Mouse (Mus musculus) cortical plate, adult 2 months (tissue): ENCODE measurements around the gene Fgfr2.

Source experiments
- CTCF ChIP-seq: fragments of 200-500 bp; IDR thresholded peaks from 2 replicates; pipeline ENCODE4 v1.5.1; 2011; ENCODE audit warnings: mild to moderate bottlenecking, control low read depth, low read length; ENCODE audit not compliant: insufficient read depth; ENCODE audit errors: extremely low read depth
- POLR2A ChIP-seq: fragments of 200-500 bp; IDR thresholded peaks from 2 replicates; pipeline ENCODE4 v1.6.1; 2011; ENCODE audit warnings: mild to moderate bottlenecking, low read length, control low read depth; ENCODE audit not compliant: insufficient read depth; ENCODE audit errors: extremely low read depth

DNA sequence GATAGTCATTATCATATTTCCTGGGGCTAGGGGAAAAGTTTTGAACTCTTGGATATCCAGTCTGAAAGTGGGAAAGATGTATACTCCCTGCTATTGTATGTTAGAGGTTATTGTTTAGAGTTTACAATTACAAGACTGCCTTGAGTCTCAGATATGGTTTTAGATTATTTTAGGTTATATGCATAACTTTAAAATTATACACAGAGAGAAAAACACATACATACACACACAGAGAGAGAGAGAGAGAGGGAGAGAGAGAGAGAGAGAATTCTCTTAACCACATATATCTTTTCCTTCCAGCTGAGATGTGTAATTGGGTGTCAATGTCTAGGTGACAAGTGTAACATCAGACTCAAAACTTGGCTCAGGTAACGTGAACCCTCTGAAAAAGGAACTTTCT is 1789.6 kb downstream of the Fgfr2 start, which contains the start of gene Fam24a:
- TF ChIP-seq POLR2A (no peak), CTCF (no peak)
